Mouse (Mus musculus) cortical plate, adult 2 months (tissue): ENCODE data around the gene Gm42417.

Experiments used
- CTCF ChIP-seq: fragments of 200-500 bp; IDR thresholded peaks from 2 replicates; pipeline ENCODE4 v1.5.1; 2011; ENCODE audit warnings: mild to moderate bottlenecking, control low read depth, low read length; ENCODE audit not compliant: insufficient read depth; ENCODE audit errors: extremely low read depth
- POLR2A ChIP-seq: fragments of 200-500 bp; IDR thresholded peaks from 2 replicates; pipeline ENCODE4 v1.6.1; 2011; ENCODE audit warnings: mild to moderate bottlenecking, low read length, control low read depth; ENCODE audit not compliant: insufficient read depth; ENCODE audit errors: extremely low read depth

- TF ChIP-seq CTCF (no peak), POLR2A (no peak)
These were observed 13.5 kb downstream of the Gm42417 start for GRCm38 (mm10) chr1:36525774-36526173.
